Mouse (Mus musculus) liver, embryonic 14.5 days (tissue): ENCODE measurements around the gene Pln. TPM values are rescaled to one million over a fixed set of nuclear protein-coding genes. Genes with fewer than 3 reads are reported as not detected.

ENCODE experiments used
- ATAC-seq: fragments of 200-750 bp; cut with Nextera tagmentation; 2 replicates; pipeline ENCODE4 v1.8.0; 2017; ENCODE audit warnings: moderate number of reproducible peaks, mild to moderate bottlenecking, moderate library complexity; ENCODE audit not compliant: insufficient read depth
- DNase-seq, 3 experiments: peaks; one replicate each; pipeline ENCODE4 v3.0.0-alpha.2; 2012 to 2013; ENCODE audit warnings: low read depth in 3 of 3, low spot score in 3 of 3
- H3K27ac ChIP-seq: fragments of 300-500 bp; sonication (generic); 2 replicates; pipeline ENCODE4 v1.5.1; 2014; ENCODE audit warnings: moderate library complexity, mild to moderate bottlenecking, control low read depth, inconsistent platforms
- H3K27me3 ChIP-seq: fragments of 300-500 bp; sonication (generic); 2 replicates; pipeline ENCODE4 v1.6.1; 2014; ENCODE audit warnings: mild to moderate bottlenecking, low read length, moderate library complexity; ENCODE audit not compliant: control insufficient read depth, insufficient read depth
- H3K36me3 ChIP-seq: fragments of 300-500 bp; sonication (generic); replicated peaks from 2 replicates; pipeline ENCODE4 v1.6.1; 2014; ENCODE audit warnings: low read depth; ENCODE audit not compliant: control insufficient read depth, insufficient read depth
- H3K4me1 ChIP-seq, 2 experiments: fragments of 200-500 bp in 1 of 2; fragments of 300-500 bp in 1 of 2; sonication (generic) in 1 of 2; replicated peaks; 2 replicates each; pipeline ENCODE4 v1.6.1; 2012 to 2014; ENCODE audit warnings: antibody characterized with exemption in 1 of 2, inconsistent platforms in 1 of 2, low read length in 1 of 2; ENCODE audit not compliant: control insufficient read depth in 2 of 2, insufficient read depth in 2 of 2
- H3K4me2 ChIP-seq: fragments of 300-500 bp; sonication (generic); 2 replicates; pipeline ENCODE4 v1.6.1; 2014; ENCODE audit warnings: low read depth, mild to moderate bottlenecking, control low read depth, moderate library complexity
- H3K4me3 ChIP-seq, 2 experiments: fragments of 200-500 bp in 1 of 2; fragments of 300-500 bp in 1 of 2; sonication (generic) in 1 of 2; 2 replicates each; pipeline ENCODE4 v1.5.1; 2012 to 2014; ENCODE audit warnings: low read depth in 2 of 2, low read length in 2 of 2, mild to moderate bottlenecking in 2 of 2, control low read depth in 1 of 2, inconsistent platforms in 1 of 2, moderate library complexity in 1 of 2; ENCODE audit not compliant: insufficient read depth in 1 of 2
- H3K9ac ChIP-seq: fragments of 300-500 bp; sonication (generic); replicated peaks from 2 replicates; pipeline ENCODE4 v1.6.1; 2014; ENCODE audit warnings: mild to moderate bottlenecking, control low read depth, moderate library complexity
- H3K9me3 ChIP-seq: fragments of 300-500 bp; sonication (generic); 2 replicates; pipeline ENCODE4 v1.6.1; 2016; ENCODE audit warnings: low read length, mixed read lengths; ENCODE audit not compliant: control insufficient read depth
- CTCF ChIP-seq: IDR thresholded peaks from 2 replicates; pipeline ENCODE4 v1.5.1; 2016; ENCODE audit warnings: antibody characterized with exemption, low read depth, control low read depth
- EP300 ChIP-seq: IDR thresholded peaks from 2 replicates; pipeline ENCODE4 v1.6.1; 2016; ENCODE audit warnings: antibody characterized with exemption, low read depth
- WGBS: fragments of 180-500 bp; shearing (Covaris S2); extraction: QIAGEN DNeasy Blood & Tissue Kit; methylation state at CpG from one replicate; pipeline ENCODE4 v1.1.7; 2014; ENCODE audit not compliant: insufficient replicate concordance; 5-methylcytosine and 5-hydroxymethylcytosine counted together
- polyA plus RNA-seq, 2 experiments: library from polyadenylated mRNA; depleted of rRNA in 1 of 2; stranded (reverse) in 1 of 2; unstranded in 1 of 2; fragments of >200 nt; fragmentation: Nextera tagmentation in 1 of 2; extraction: Ambion mirVana in 1 of 2; gene quantifications; 2 replicates each; pipeline versions ENCODE4 v1.2.1 to v1.2.3; 2012 to 2014

Pln gene
- polyA plus RNA-seq, 2 experiments, result 0.08 to 0.25 TPM

DNA sequence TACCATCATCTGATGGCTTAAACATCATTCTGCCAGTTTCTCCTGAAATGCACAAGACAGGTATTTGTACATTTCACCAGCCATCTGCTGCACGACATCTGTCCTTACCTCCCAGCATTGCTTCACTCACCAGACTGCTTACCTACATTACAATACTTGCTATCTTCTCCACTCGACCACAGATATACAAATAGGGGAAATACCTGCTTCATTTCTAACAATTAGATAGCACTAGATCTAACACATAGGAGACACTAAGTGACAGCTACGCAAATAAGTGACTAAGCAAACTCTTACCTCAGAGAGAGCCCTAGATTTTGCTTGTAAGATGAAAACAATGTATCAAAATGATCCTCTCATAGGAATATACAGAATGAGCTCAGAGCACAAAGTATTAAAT lies 16.2 kb downstream of the Pln start:
- ATAC-seq (no peak), DNase-seq (no peak)
- Histone ChIP-seq H3K4me3 (no peak overlapping the region), H3K4me1 (no peaks in the 10 kb centered on the region), H3K36me3 (no peaks in the 10 kb centered on the region), H3K27me3 (no peaks in the 10 kb centered on the region), H3K9me3 (no peaks in the 10 kb centered on the region), H3K27ac (no peak overlapping the region), H3K4me2 (no peak overlapping the region), H3K9ac (no peak overlapping the region)
- 63% methylated on average over 3 of the region's 3 CpGs for WGBS
- TF ChIP-seq EP300, result no peak
- TF ChIP-seq CTCF, result no peak

- Histone ChIP-seq H3K9me3 (no peaks in the 10 kb centered on the region), H3K9ac (no peak overlapping the region), H3K27me3 (no peaks in the 10 kb centered on the region), H3K4me1 (0 out of 4 replicates have a peak, but pooled peaks cover 0 to 3% of the 10 kb centered on the region in 2 experiments), H3K4me2 (no peak overlapping the region), H3K27ac (no peak overlapping the region), H3K36me3 (no peaks in the 10 kb centered on the region), H3K4me3 (no peak overlapping the region)
- 77% methylated on average over 3 of the region's 3 CpGs for WGBS
- no peak for ATAC-seq
- no peak for TF ChIP-seq CTCF
- TF ChIP-seq EP300, result no peak
- no peak for DNase-seq
Measured at GRCm38 (mm10) chr10:53359016-53359415, 21.5 kb downstream of the Pln start.

GRCm38 (mm10) chr10:53364311-53364710 lies 26.8 kb downstream of the Pln start:
- Histone ChIP-seq H3K4me1 (peaks cover 0 to 3% of the 10 kb centered on the region in 2 experiments; a peak in 1 of 4 replicates), H3K36me3 (no peaks in the 10 kb centered on the region), H3K27me3 (no peaks in the 10 kb centered on the region), H3K27ac (no peak overlapping the region), H3K9ac (no peak overlapping the region), H3K4me2 (no peak overlapping the region), H3K4me3 (no peak overlapping the region), H3K9me3 (no peaks in the 10 kb centered on the region)
- 0 out of 2 replicates have a peak, but pooled peaks have one; percentile 18 for ATAC-seq
- no peak for DNase-seq
- no peak for TF ChIP-seq CTCF
- no peak for TF ChIP-seq EP300

DNA sequence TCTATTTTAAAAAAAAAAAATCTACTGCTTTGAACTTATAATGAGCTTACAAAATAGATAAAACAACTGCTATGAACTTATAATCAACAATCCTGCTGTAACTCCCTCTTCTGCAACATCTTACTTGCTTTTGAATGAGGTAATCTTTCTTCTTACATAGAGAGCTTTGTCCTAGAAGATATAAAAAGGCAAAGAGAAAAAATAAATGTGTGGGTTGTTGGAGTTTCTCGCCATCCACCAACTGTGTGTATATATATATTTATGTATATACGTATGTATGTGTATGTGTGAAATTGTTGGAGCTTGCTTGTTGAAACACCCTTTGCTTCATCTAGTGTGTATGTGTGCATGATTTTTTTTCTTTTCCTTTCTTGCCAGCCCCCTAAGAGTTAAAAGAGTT lies 29.8 kb downstream of the Pln start:
- Histone ChIP-seq H3K36me3 (no peaks in the 10 kb centered on the region), H3K9ac (no peak overlapping the region), H3K27me3 (no peaks in the 10 kb centered on the region), H3K9me3 (no peaks in the 10 kb centered on the region; the same call in 1 of the 2 replicates), H3K4me1 (no peaks in the 10 kb centered on the region; a peak in 1 of 4 replicates), H3K4me3 (no peak overlapping the region), H3K4me2 (no peak overlapping the region), H3K27ac (no peak overlapping the region)
- WGBS, result 70% methylated on average over 2 of the region's 2 CpGs
- ATAC-seq (no peak), DNase-seq (no peak)
- TF ChIP-seq EP300 (no peak), CTCF (no peak)

GRCm38 (mm10) chr10:53373885-53374578 lies 36.6 kb downstream of the Pln start:
- Histone ChIP-seq H3K27ac (no peak overlapping the region), H3K4me2 (no peak overlapping the region), H3K9me3 (no peaks in the 10 kb centered on the region; the same call in 1 of the 2 replicates), H3K4me1 (0 out of 4 replicates have a peak, but pooled peaks cover 0 to 2% of the 10 kb centered on the region in 2 experiments), H3K4me3 (no peak overlapping the region), H3K9ac (no peak overlapping the region), H3K27me3 (no peaks in the 10 kb centered on the region), H3K36me3 (no peaks in the 10 kb centered on the region)
- no peak for ATAC-seq
- TF ChIP-seq EP300 (no peak), CTCF (no peak)
- WGBS, result 65% methylated on average over 6 of the region's 6 CpGs
- no peak for DNase-seq
